Mouse (Mus musculus) layer of hippocampus, adult 8-10 months (tissue): ENCODE results near the gene Sln. TPM values are rescaled to one million over a fixed set of nuclear protein-coding genes. Genes with fewer than 3 reads are reported as not detected.

ENCODE experiments used
- DNase-seq, 2 experiments: peaks; one replicate each; pipeline ENCODE4 v3.0.0; 2022; ENCODE audit warnings: low spot score in 2 of 2
- total RNA-seq, 4 experiments: library from RNA; stranded (reverse); gene quantifications; 2 replicates each; pipeline ENCODE4 v1.2.4; 2022

The Sln gene
- total RNA-seq, 4 experiments from 2014 or later, result 0.29 to 0.83 TPM; not detected in 2

DNA sequence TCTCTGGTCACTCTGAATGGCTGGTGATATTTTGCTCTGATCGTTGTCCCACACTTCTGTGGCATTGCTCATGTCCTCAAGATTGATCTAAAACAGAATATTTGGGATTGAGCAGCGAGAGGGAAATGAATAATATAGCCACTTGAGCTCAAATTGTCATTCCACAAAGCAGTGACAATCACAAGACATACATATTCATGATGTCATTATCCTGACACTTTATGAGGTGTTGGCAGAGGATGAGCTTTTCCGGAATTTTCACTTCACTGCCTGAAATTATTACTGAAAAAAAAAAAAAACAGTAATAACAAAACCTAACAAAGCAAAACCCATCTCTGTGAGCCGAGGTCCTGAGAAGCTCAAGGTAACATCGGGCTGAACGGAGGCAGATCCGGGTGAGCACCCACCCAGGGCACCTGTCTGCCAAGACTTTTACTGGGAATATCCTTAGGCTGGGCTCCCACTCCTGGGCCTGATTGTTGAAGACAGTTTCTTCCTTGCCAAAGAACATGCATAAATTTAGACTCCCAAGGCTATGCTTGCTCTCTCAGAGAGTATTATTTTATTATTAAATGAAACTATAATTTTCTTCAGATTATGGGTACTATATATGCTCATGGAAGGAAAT, 53.4 kb downstream of the Sln start:
- DNase-seq, result no peak

Other genes starting within 250 kb of the Sln start
- 10 to 100 TPM; 61.7 to 70.1 (median 68.1) TPM for gene Acat1, start 239.8 kb upstream of the Sln start, total RNA-seq
- gene Cul5, start 180.2 kb upstream of the Sln start, total RNA-seq, result 10 to 100 TPM; 49.5 to 62.5 (median 54.1) TPM
- 1 to 10 TPM; 2.4 to 3.2 (median 2.7) TPM for gene Rab39, start 143.9 kb upstream of the Sln start, total RNA-seq
- 1 to 10 TPM; 3.9 to 4.4 (median 4.1) TPM for gene Slc35f2, start 78.6 kb upstream of the Sln start, total RNA-seq
- gene Elmod1, start 125.1 kb downstream of the Sln start, total RNA-seq, result 100 to 1,000 TPM; 205 to 236 (median 228) TPM
- gene Tnfaip8l3, start 218.2 kb downstream of the Sln start, total RNA-seq, result 10 to 100 TPM; 23.4 to 34.7 (median 26.4) TPM